Mouse (Mus musculus) erythroblast, adult 5-6 weeks (primary cell): Measurements from ENCODE around the gene Tmem150a. TPM values are rescaled to one million over a fixed set of nuclear protein-coding genes. Genes with fewer than 3 reads are reported as not detected.

Experiments used
- ATAC-seq: replicated peaks from 2 replicates; pipeline ENCODE4 v1.8.0; 2016; ENCODE audit warnings: moderate number of reproducible peaks, mild to moderate bottlenecking, moderate TSS enrichment, inconsistent platforms; ENCODE audit not compliant: poor library complexity, low FRiP score, severe bottlenecking
- total RNA-seq, 2 experiments: library from RNA; stranded (forward) in 1 of 2; stranded (reverse) in 1 of 2; fragments of 150-400 nt in 1 of 2; fragments of 200-764, 138-1000 nt in 1 of 2; gene quantifications; 2 replicates each; pipeline versions ENCODE4 v1.2.3 to v1.2.4; 2015 to 2017; ENCODE audit warnings: low replicate concordance in 2 of 2

Tmem150a gene
- total RNA-seq, 2 experiments from 2014 or later = 1.4 to 1.5 TPM

DNA sequence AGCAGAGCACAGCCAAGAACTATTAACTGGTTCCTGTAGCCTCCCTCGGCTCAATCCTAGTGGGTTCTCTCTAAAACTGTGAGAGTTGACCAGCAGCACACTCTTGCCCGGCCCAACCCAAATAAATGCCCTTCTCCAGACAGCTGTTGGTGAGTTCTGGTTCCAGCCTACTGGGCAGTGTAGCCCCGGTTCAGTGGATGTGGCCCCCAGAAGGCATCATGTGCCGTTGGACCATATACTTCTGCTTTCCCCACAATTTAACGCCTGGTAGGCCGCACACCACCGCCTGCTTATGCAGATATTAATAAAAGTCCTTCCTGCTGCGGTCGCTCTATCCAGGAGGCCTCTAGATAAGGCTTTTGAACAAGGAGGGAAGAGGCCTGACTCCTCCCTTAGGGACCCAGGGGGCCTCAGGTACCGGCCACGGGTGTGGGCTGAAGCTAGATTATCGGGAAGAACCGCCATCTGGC, 34.3 kb downstream of the Tmem150a start:
- ATAC-seq = peak; percentile 80

DNA sequence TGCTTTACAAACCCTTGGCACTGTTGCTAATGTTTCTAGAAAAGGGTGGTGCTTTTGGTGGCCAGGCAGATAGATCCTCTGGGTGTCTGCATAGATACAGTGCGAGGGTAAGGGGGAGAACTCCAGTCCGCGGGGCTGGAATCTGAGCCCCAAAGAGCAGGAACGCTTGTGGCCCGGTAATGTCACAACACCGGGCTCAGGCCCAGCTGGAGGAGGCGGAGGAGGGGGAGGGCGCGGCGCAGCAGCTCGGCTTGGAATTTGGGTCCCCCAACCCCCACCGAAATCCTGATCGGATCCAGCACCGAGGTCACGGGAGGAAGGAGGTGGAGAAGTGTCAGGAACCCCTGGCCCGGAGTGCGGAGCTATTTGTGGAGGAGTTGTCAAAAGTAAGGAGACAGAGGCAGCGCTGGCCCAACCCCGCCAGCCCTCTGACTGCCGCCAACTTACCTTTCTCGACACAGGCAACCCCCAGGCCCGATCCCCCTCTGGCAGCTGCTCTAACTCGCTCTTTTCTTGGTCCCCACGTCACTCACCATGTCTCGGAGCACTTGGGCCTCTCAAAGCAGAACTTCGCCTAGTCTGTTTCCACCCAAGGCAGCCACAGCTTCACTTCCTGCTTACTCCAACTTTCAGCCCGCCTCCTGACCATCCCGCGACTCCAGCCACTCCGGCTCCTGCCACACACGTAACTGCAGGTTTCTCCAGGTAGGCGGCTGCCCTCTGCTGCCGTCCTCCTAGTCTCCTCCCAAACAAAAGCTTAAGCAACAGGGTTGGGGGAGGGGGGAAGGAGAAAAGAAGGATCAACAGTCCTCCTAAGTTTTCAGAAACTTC, 34.9 kb downstream of the Tmem150a start, which contains the start of gene Vamp8:
Vamp8 (minus strand) TSS at position 763 of the 831 bp plus-strand sequence.
- peak; percentile 63 for ATAC-seq

DNA sequence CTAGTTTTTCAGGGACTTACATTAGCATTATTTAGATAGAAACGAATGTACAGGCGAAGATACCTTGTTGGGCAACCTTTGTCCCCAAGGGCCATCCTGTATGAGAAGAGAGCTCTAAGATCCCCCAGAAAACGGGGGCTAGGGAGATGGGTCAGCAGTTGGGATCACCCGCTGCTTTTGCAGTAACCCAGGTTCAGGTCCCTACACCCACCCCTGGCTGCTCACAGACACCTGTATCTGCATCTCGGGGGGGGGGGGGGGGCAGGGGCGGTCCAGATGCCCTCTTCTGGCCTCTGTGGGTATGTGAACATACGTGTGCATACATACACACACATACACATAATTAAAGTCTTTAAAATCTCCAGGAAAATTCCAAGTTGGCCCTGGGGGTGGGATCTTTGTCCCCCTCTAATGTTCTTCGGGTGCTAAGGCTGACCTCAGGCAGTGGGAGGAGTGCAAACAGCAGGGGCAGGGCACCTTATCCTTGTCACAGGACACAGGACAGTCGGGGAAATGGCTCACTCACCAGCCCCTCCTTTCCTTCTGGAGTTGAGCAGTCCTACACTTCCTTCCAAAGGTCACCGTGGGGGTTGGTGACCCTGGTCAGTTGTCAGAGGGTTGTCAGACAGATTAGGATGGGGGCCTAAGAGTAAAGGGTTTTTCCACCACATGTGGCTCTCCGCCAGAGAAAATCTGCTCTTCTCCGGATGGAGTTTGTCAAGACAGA, 35.7 kb downstream of the Tmem150a start:
- ATAC-seq = peak; percentile 61

DNA sequence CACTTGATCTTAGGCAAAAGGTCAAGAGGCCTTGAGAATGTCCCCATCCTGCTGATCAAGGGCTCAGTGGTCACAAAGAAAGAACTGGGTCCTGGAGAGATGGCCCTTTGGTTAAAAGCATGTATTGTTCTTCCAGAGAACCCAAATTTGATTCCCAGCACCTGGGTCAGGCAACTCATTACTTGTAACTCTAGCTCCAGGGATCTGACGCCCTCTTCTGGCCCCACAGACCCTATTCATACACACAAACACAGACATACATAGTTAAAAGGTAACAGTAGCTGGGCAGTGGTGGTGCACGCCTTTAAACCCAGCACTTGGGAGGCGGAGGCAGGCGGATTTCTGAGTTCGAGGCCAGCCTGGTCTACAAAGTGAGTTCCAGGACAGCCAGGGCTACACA, 37.1 kb downstream of the Tmem150a start:
- no peak for ATAC-seq

DNA sequence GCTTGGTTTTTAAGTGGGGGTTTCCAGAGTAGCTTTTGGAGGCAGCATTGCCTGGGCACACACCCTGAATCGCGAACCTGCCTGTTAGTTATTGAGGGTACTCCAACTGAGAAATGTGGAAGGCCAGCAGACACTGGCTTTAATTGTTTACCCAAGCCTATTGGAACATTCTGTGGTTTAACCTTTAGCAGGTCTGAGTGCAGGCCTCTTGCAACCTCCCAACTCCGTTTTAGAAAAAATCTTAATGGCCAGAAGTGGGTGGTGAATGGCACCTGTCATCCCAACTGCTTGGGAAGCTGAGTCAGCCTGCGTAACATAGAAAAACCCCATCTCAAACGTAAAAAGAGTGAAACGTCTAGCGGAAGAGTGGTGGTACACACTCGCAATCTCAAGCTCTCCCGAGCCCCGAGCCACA, 41.6 kb downstream of the Tmem150a start:
- ATAC-seq = no peak

DNA sequence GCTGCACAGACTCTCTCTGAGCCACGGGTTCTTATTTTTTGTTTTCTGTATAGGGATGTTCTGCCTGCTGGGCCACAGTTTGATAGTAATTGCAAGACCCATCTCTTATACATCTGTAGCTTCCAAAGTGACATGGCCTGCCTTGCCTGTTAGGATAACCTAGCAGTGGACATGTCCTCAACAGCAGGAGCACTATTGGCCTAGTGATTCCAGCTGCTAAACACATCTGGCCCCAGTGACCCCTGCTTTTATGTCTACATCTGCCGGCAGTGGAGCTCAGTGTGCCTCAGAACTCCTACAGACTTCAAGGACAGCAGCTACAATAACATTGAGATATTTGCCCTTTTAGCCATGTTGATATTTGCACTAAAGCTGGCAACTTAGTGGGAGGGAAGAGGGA, 44.7 kb downstream of the Tmem150a start:
- ATAC-seq = no peak

DNA sequence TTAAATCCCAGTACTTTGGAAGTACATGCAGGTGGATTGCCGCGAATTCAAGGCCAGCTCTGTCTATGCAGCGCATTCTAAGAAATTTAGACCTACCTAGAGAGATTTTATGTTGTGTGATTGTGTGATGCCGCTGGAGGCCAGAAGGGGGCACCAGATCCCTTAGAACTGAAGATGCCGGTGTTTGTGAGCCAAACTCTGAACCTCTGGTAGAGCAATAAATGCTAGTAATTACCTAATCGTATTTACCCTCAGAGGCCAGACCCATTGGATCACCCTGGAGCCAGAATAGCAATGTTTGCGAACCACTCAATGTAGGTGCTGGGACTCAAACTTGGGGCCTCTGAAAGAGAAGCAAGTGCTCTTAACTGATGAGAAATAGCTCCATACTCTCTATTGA, 46.6 kb downstream of the Tmem150a start:
- ATAC-seq = peak; percentile 88

DNA sequence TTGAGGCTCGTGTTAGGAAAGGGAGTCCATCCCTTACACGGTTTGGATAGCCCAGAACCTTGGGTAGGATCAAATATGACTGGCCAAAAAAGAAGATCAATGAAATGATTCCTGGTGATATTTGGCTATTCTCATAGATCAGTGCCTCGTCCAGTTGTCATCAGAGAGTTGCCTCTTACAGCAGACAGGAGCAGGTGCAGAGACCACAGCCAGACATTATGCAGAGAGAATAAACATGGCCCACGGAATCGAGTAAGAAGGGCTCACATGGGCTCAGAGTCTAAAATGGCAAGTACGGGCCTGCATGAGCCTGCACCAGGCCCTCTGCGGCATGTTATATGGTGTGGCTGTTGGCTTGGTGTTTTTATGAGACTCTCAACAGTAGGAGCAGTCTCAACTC, 50.1 kb downstream of the Tmem150a start:
- ATAC-seq = no peak

DNA sequence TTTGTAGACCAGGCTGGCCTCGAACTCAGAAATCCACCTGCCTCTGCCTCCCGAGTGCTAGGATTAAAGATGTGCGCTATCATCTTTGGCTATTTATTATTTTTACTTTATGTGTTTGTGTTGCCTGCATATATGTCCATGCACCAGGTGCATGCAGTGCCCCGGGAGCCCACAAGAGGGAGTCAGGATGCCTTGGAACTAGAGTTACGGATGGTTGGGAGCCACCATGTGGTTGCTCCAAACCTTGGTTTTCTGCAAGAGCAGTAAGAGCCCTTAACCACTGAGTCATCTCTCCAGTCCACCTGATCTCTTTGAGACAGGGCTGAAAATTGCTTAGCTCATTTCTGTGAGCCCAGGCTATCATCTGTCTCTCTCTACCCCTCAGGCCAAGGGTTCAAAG, 51.9 kb downstream of the Tmem150a start:
- peak; percentile 96 for ATAC-seq

Other genes starting within 250 kb of the Tmem150a start
- gene Atoh8, start 119.9 kb upstream of the Tmem150a start, total RNA-seq (2015; ENCODE audit: low replicate concordance) = not detected in 2 replicates
- not detected in 2 replicates for gene Atoh8, start 119.9 kb upstream of the Tmem150a start, total RNA-seq (2017; ENCODE audit: low replicate concordance)
- gene Sftpb, start 50.8 kb upstream of the Tmem150a start, total RNA-seq (2015; ENCODE audit: low replicate concordance) = not detected in 2 replicates
- gene Sftpb, start 50.8 kb upstream of the Tmem150a start, total RNA-seq (2017; ENCODE audit: low replicate concordance) = 1.6 TPM in 1 of 2 replicates, not detected in the other
- 25.4 and 28.0 TPM in 2 replicates for gene Usp39, start 10.3 kb upstream of the Tmem150a start, total RNA-seq (2015; ENCODE audit: low replicate concordance)
- gene Usp39, start 10.3 kb upstream of the Tmem150a start, total RNA-seq (2017; ENCODE audit: low replicate concordance) = 27.8 and 34.2 TPM in 2 replicates
- gene 0610030E20Rik, start 8.1 kb upstream of the Tmem150a start, total RNA-seq (2015; ENCODE audit: low replicate concordance) = 9.2 and 11.5 TPM in 2 replicates
- 8.8 and 15.0 TPM in 2 replicates for gene 0610030E20Rik, start 8.1 kb upstream of the Tmem150a start, total RNA-seq (2017; ENCODE audit: low replicate concordance)
- 37.1 and 51.6 TPM in 2 replicates for gene Rnf181, start 11.5 kb downstream of the Tmem150a start, total RNA-seq (2015; ENCODE audit: low replicate concordance)
- 44.0 and 47.3 TPM in 2 replicates for gene Rnf181, start 11.5 kb downstream of the Tmem150a start, total RNA-seq (2017; ENCODE audit: low replicate concordance)
- gene Vamp5, start 25.0 kb downstream of the Tmem150a start, total RNA-seq (2015; ENCODE audit: low replicate concordance) = 55.7 and 57.1 TPM in 2 replicates
- 9.5 and 21.2 TPM in 2 replicates for gene Vamp5, start 25.0 kb downstream of the Tmem150a start, total RNA-seq (2017; ENCODE audit: low replicate concordance)
- gene Vamp8, start 35.3 kb downstream of the Tmem150a start, total RNA-seq (2015; ENCODE audit: low replicate concordance) = 68.5 and 70.1 TPM in 2 replicates
- gene Vamp8, start 35.3 kb downstream of the Tmem150a start, total RNA-seq (2017; ENCODE audit: low replicate concordance) = 91.4 and 102 TPM in 2 replicates
- gene Ggcx, start 58.9 kb downstream of the Tmem150a start, total RNA-seq (2015; ENCODE audit: low replicate concordance) = 1.3 and 5.0 TPM in 2 replicates
- gene Ggcx, start 58.9 kb downstream of the Tmem150a start, total RNA-seq (2017; ENCODE audit: low replicate concordance) = 0.85 and 2.1 TPM in 2 replicates
- 77.8 and 93.8 TPM in 2 replicates for gene Mat2a, start 84.1 kb downstream of the Tmem150a start, total RNA-seq (2015; ENCODE audit: low replicate concordance)
- 44.9 and 67.3 TPM in 2 replicates for gene Mat2a, start 84.1 kb downstream of the Tmem150a start, total RNA-seq (2017; ENCODE audit: low replicate concordance)
- gene Sh2d6, start 166.3 kb downstream of the Tmem150a start, total RNA-seq (2015; ENCODE audit: low replicate concordance) = not detected in 2 replicates
- not detected in 2 replicates for gene Sh2d6, start 166.3 kb downstream of the Tmem150a start, total RNA-seq (2017; ENCODE audit: low replicate concordance)
- gene Capg, start 188.9 kb downstream of the Tmem150a start, total RNA-seq (2015; ENCODE audit: low replicate concordance) = 10.2 and 21.1 TPM in 2 replicates
- gene Capg, start 188.9 kb downstream of the Tmem150a start, total RNA-seq (2017; ENCODE audit: low replicate concordance) = 22.2 and 29.0 TPM in 2 replicates
- gene Elmod3, start 243.0 kb downstream of the Tmem150a start, total RNA-seq (2015; ENCODE audit: low replicate concordance) = 2.1 and 5.6 TPM in 2 replicates
- gene Elmod3, start 243.0 kb downstream of the Tmem150a start, total RNA-seq (2017; ENCODE audit: low replicate concordance) = 0.85 and 6.0 TPM in 2 replicates
- 1.7 and 4.0 TPM in 2 replicates for gene Retsat, start 243.0 kb downstream of the Tmem150a start, total RNA-seq (2015; ENCODE audit: low replicate concordance)
- 3.5 and 3.8 TPM in 2 replicates for gene Retsat, start 243.0 kb downstream of the Tmem150a start, total RNA-seq (2017; ENCODE audit: low replicate concordance)